Mouse (Mus musculus): ENCODE data around the gene Rnf146. TPM values are rescaled to one million over a fixed set of nuclear protein-coding genes. Genes with fewer than 3 reads are reported as not detected.
A peak's percentile ranks its signal among the peaks of the same experiment; 100 is the strongest.

Gene Rnf146
- polyA plus RNA-seq, 1 experiment from 2014 or later, result 35.1 TPM

DNA sequence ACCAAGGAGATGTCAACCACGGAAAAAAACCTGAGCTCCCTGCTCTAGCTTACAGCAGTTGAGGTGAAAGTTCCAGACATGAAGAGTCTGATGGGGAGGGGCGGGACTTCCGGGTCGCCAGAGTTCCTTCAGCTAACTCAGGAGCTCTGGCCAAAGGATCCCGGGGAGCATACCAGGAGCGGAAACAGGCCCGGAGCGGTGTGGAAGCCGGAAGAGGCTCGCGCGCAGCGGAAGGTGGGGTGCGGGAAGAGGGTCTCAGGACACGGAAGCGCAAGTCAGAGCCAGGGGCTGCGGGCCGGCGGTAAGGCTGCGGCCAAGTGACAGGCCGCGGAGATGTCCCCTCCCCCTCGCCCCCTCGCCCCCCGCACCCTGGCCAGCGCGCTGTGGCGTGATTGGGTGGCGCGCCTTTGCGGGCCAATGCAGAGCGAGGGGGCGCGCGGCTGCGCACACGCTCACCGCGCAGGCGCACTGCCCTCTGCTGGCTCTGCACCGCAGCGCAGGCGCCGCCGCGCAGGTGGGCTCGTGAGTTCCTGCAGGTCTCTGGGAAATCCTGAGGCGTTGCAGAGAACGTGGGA lies 49.1 kb downstream of the Rnf146 start, which contains the start of gene Echdc1:
Echdc1 (plus strand) TSS at position 103 of the 575 bp plus-strand sequence.
- ATAC-seq (ENCODE audit: insufficient number of reproducible peaks, insufficient read depth, low FRiP score, low read depth), result peak; percentile 97
- peak within 1 kb of the TSS; percentile 60 for H3K4me3 ChIP-seq (ENCODE audit: low read depth, low read length)
- peak within 1 kb of the TSS; percentile 41 for H3K4me2 ChIP-seq (replicated peaks; ENCODE audit: low read depth, low read length)
- no peaks in the 10 kb centered on the region for H3K27me3 ChIP-seq (ENCODE audit: control insufficient read depth, insufficient read depth, low read length)
- H3K4me1 ChIP-seq (ENCODE audit: control insufficient read depth, insufficient read depth, low read length), result no peaks in the 10 kb centered on the region
- WGBS, result 1% methylated on average over 46 of the region's 49 CpGs
- H3K27ac ChIP-seq (ENCODE audit: low read length), result peak within 1 kb of the TSS; percentile 76
- H3K36me3 ChIP-seq (ENCODE audit: control insufficient read depth, insufficient read depth, low read length), result no peaks in the 10 kb centered on the region; the same call in 1 of the 2 replicates
- peak within 1 kb of the TSS; percentile 57 for H3K9ac ChIP-seq (replicated peaks; ENCODE audit: low read depth, low read length)
- H3K9me3 ChIP-seq (ENCODE audit: control insufficient read depth, low read depth, low read length), result no peaks in the 10 kb centered on the region

DNA sequence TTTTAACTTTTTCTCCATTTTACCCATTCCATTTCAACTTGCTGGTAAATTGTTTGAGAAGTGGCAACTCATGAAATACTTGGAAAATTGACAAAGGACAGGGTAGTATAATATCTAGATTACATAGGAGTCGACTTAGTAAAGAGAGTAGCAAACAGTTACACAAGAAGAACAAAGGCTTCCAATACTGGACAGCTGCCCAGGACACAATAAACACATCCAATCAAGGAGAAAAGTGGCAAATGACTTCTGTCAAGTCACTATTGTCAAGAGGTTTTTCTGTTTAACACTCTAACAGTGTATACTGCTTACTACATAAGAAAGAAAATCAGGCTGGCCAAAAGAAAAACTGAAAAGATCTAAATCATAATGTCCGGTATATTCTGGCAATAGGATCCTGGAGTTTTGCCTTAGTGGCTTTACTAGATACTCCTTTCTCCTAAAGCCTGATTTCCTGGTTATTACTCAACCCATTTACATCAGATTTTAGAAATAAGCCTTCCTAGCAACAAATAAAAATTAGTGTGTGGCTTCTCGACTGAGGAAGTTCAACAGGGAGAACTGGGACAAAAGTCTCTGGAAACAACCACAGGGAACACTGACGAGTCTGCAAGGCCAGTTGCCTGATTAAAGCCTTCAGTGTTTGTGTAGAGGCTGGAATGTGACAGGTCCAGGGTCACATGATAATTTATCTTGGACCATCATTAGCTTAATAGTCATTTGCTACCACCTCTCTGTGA lies 50.6 kb downstream of the Rnf146 start:
- Histone ChIP-seq H3K9ac (replicated peaks; ENCODE audit: low read depth, low read length) (no peak overlapping the region), H3K27ac (ENCODE audit: low read length) (no peak overlapping the region), H3K27me3 (ENCODE audit: control insufficient read depth, insufficient read depth, low read length) (no peaks in the 10 kb centered on the region), H3K36me3 (ENCODE audit: control insufficient read depth, insufficient read depth, low read length) (no peaks in the 10 kb centered on the region), H3K4me3 (ENCODE audit: low read depth, low read length) (no peak overlapping the region), H3K9me3 (ENCODE audit: control insufficient read depth, low read depth, low read length) (no peaks in the 10 kb centered on the region), H3K4me1 (ENCODE audit: control insufficient read depth, insufficient read depth, low read length) (no peaks in the 10 kb centered on the region), H3K4me2 (replicated peaks; ENCODE audit: low read depth, low read length) (0 out of 2 replicates have a peak overlapping the region, but pooled peaks have one; percentile 41)
- ATAC-seq (ENCODE audit: insufficient number of reproducible peaks, insufficient read depth, low FRiP score, low read depth), result no peak
- WGBS, result 68% methylated on average over 4 of the region's 4 CpGs

DNA sequence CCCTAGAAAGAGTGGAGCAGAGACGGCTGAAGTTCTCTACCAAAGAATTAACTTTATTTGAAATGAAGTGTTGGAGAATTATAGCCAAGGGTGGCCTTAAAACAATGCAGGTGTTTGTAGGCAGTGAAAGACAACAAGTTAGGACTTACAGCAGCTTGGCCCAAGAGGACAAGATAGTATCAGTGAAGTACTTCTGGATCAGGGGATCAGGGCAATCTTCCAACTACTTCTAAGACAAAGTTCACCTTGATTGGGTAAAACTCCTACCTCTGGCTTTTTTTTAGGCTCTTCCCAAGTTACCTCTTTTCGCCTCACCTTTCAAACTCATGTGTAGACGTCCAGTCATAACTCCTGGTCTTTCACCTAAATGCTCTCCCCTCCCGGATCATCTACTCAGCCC lies 60.0 kb downstream of the Rnf146 start:
- WGBS, result 91% methylated on average over 4 of the region's 4 CpGs
- no peak overlapping the region for H3K4me3 ChIP-seq (ENCODE audit: low read depth, low read length)
- no peak overlapping the region for H3K4me2 ChIP-seq (replicated peaks; ENCODE audit: low read depth, low read length)
- no peaks in the 10 kb centered on the region for H3K36me3 ChIP-seq (ENCODE audit: control insufficient read depth, insufficient read depth, low read length)
- H3K9me3 ChIP-seq (ENCODE audit: control insufficient read depth, low read depth, low read length), result no peaks in the 10 kb centered on the region
- H3K9ac ChIP-seq (replicated peaks; ENCODE audit: low read depth, low read length), result no peak overlapping the region
- H3K27ac ChIP-seq (ENCODE audit: low read length), result no peak overlapping the region
- ATAC-seq (ENCODE audit: insufficient number of reproducible peaks, insufficient read depth, low FRiP score, low read depth), result no peak
- H3K4me1 ChIP-seq (ENCODE audit: control insufficient read depth, insufficient read depth, low read length), result no peaks in the 10 kb centered on the region
- no peaks in the 10 kb centered on the region for H3K27me3 ChIP-seq (ENCODE audit: control insufficient read depth, insufficient read depth, low read length)

Other genes with a start within 250 kb of the Rnf146 start
- gene Soga3, start 218.6 kb downstream of the Rnf146 start, polyA plus RNA-seq (2014; fragmentation: Nextera tagmentation; extraction: Ambion mirVana), result 3.2 and 5.7 TPM in 2 replicates
- gene Gm49353, start 163.5 kb downstream of the Rnf146 start, polyA plus RNA-seq (2014; fragmentation: Nextera tagmentation; extraction: Ambion mirVana), result 1.1 and 1.2 TPM in 2 replicates
- gene 9330159F19Rik, start 150.8 kb downstream of the Rnf146 start, polyA plus RNA-seq (2014; fragmentation: Nextera tagmentation; extraction: Ambion mirVana), result 3.1 TPM in 2 replicates
- 28.2 and 32.0 TPM in 2 replicates for gene Echdc1, start 49.3 kb downstream of the Rnf146 start, polyA plus RNA-seq (2014; fragmentation: Nextera tagmentation; extraction: Ambion mirVana)
- 19.0 and 19.3 TPM in 2 replicates for gene Rspo3, start 173.4 kb upstream of the Rnf146 start, polyA plus RNA-seq (2014; fragmentation: Nextera tagmentation; extraction: Ambion mirVana)